In the genomic region with DNA sequence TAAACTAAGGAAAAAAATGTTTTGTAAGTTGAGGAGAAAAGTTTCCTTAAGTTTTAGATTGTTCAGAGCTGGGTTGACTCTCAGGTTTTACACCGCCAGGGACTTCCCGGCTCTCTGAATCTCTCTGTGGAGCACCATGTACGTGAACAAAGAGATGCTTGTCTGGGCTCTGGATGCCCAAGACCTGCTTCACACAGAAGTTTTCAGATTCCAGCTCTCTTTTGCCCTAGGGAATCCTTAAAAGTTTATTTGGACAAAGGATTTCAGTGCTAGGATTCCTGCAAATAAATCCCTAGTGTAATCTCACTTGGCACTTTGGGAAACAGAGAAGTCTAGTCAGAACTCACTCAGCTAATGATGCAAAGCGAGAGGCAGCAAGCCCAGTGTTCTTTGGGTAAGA, we compare ENCODE assay signal across 17 mouse cellular contexts. TPM values are rescaled to one million over a fixed set of nuclear protein-coding genes. Genes with fewer than 3 reads are reported as not detected.
DNase-seq lines count a peak whose midpoint lies in the region; ATAC-seq and TF ChIP-seq lines count a peak whose summit lies in the region.
"Had no signal": no experiment of that assay in that cellular context is flagged by ENCODE, and none has a peak within 500 bp of the region (broad histone marks: within the 10 kb centered on the region; RNA-seq: fewer than 3 reads in every experiment).

No protein-coding gene starts in this region.

- H3K79me2 ChIP-seq in heart, adult 2 months (replicated peaks; ENCODE audit: control insufficient read depth, insufficient read depth, low read length), result no peaks in the 10 kb centered on the region

- ATAC-seq in embryonic facial prominence, embryonic 13.5 days (ENCODE audit: insufficient number of reproducible peaks, insufficient read depth, low FRiP score, low TSS enrichment, low read depth), result no peak
- no peak for ATAC-seq in neural tube, embryonic 13.5 days (ENCODE audit: low read depth)

- intact Hi-C loops in heart, adult 2 months (cut with DNase I), result no loop called here

- no peak overlapping the region for H3K27ac ChIP-seq in heart, adult 2 months
- H3K27ac ChIP-seq in embryonic facial prominence, embryonic 13.5 days, result peak overlapping the region; percentile 55; the same call in 1 of the 2 replicates
- peak overlapping the region; percentile 76 for H3K27ac ChIP-seq in limb, embryonic 10.5 days
- peak overlapping the region; percentile 97 for H3K27ac ChIP-seq in neural tube, embryonic 13.5 days (replicated peaks)

- no peaks in the 10 kb centered on the region for H3K27me3 ChIP-seq in heart, adult 2 months (ENCODE audit: control insufficient read depth, insufficient read depth, low read length)
- H3K27me3 ChIP-seq in embryonic facial prominence, embryonic 13.5 days, result no peaks in the 10 kb centered on the region
- H3K27me3 ChIP-seq in limb, embryonic 10.5 days (ENCODE audit: low read depth, poor library complexity, severe bottlenecking), result no peaks in the 10 kb centered on the region
- H3K27me3 ChIP-seq in neural tube, embryonic 13.5 days, result no peaks in the 10 kb centered on the region
- H3K27me3 ChIP-seq: midbrain, embryonic 12.5 days had no signal

- no peaks in the 10 kb centered on the region for H3K4me1 ChIP-seq in heart, adult 2 months (ENCODE audit: control insufficient read depth, insufficient read depth, low read length)
- H3K4me1 ChIP-seq in embryonic facial prominence, embryonic 13.5 days, result peaks cover 39% of the 10 kb centered on the region
- peaks cover 83% of the 10 kb centered on the region for H3K4me1 ChIP-seq in limb, embryonic 10.5 days
- peaks cover 84% of the 10 kb centered on the region for H3K4me1 ChIP-seq in neural tube, embryonic 13.5 days (replicated peaks)

- 80% methylated on average over 4 of the region's 4 CpGs for WGBS in heart, adult 2 months
- WGBS in embryonic facial prominence, embryonic 13.5 days, result 32% methylated on average over 4 of the region's 4 CpGs
- 69% methylated on average over 4 of the region's 4 CpGs for WGBS in limb, embryonic 10.5 days
- WGBS in neural tube, embryonic 13.5 days, result 41% methylated on average over 4 of the region's 4 CpGs

- no peak for TF ChIP-seq POLR2A in heart, adult 2 months (IDR thresholded peaks at IDR 0.05; ENCODE audit: insufficient read depth, low read depth, low read length)

- no peaks in the 10 kb centered on the region for H3K36me3 ChIP-seq in heart, adult 2 months (ENCODE audit: control insufficient read depth, insufficient read depth, low read length)
- no peaks in the 10 kb centered on the region for H3K36me3 ChIP-seq in embryonic facial prominence, embryonic 13.5 days
- H3K36me3 ChIP-seq in limb, embryonic 10.5 days, result no peaks in the 10 kb centered on the region
- no peaks in the 10 kb centered on the region for H3K36me3 ChIP-seq in neural tube, embryonic 13.5 days
- H3K36me3 ChIP-seq: midbrain, embryonic 12.5 days had no signal

- no peaks in the 10 kb centered on the region for H3K9me3 ChIP-seq in embryonic facial prominence, embryonic 13.5 days
- no peaks in the 10 kb centered on the region for H3K9me3 ChIP-seq in limb, embryonic 10.5 days (replicated peaks)
- no peaks in the 10 kb centered on the region for H3K9me3 ChIP-seq in neural tube, embryonic 13.5 days
- H3K9me3 ChIP-seq: midbrain, embryonic 12.5 days had no signal

- TF ChIP-seq EP300 in heart, adult 2 months (IDR thresholded peaks at IDR 0.05; ENCODE audit: insufficient read depth, low read depth, low read length), result no peak

- H3K4me2 ChIP-seq in embryonic facial prominence, embryonic 13.5 days, result no peak overlapping the region
- H3K4me2 ChIP-seq in neural tube, embryonic 13.5 days, result peak overlapping the region; percentile 48; the same call in 1 of the 2 replicates
- H3K4me2 ChIP-seq: midbrain, embryonic 12.5 days had no signal

- H3K4me3 ChIP-seq in heart, adult 2 months, result no peak overlapping the region
- no peak overlapping the region for H3K4me3 ChIP-seq in embryonic facial prominence, embryonic 13.5 days
- no peak overlapping the region for H3K4me3 ChIP-seq in limb, embryonic 10.5 days
- no peak overlapping the region for H3K4me3 ChIP-seq in neural tube, embryonic 13.5 days
- H3K4me3 ChIP-seq: midbrain, embryonic 12.5 days had no signal

- H3K9ac ChIP-seq in heart, adult 2 months (ENCODE audit: low read depth, low read length), result no peak overlapping the region
- no peak overlapping the region for H3K9ac ChIP-seq in embryonic facial prominence, embryonic 13.5 days
- peak overlapping the region; percentile 58; the same call in 1 of the 2 replicates for H3K9ac ChIP-seq in neural tube, embryonic 13.5 days
- H3K9ac ChIP-seq: midbrain, embryonic 12.5 days had no signal

- TF ChIP-seq CTCF in heart, adult 2 months (IDR thresholded peaks at IDR 0.05), result no peak

- DNase-seq in heart, adult 11 months, result peak; percentile 10
- DNase-seq in heart, adult 2 months, result no peak
- DNase-seq in limb, embryonic 10.5 days (ENCODE audit: low spot score), result no peak
- DNase-seq in layer of hippocampus, postnatal 10 days (ENCODE audit: low spot score in 2 of 2), result no peak
- DNase-seq in cerebellum, postnatal 36 days, result no peak
- DNase-seq in left cerebral cortex, adult 8-10 months (ENCODE audit: low spot score in 2 of 2), result no peak
- DNase-seq: B cell, adult 2 months; cerebellum, adult 9-11 months; heart, adult 18-20 months; heart, postnatal 14 days; kidney, adult 2 months; left cerebral cortex, postnatal 4 days; lung, adult 2 months had no signal

RNA-seq across cellular contexts. Expression of a gene that starts 7.9 kb away (rescaled TPM):
- total RNA-seq in heart, adult 2 months (2021), result 1 to 10 TPM; 3.1 to 4.0 TPM
- polyA plus RNA-seq in heart, adult 2 months (2012; rRNA removed), result 2.4 and 4.0 TPM in 2 replicates
- 8.3 and 8.4 TPM in 2 replicates for polyA plus RNA-seq in embryonic facial prominence, embryonic 13.5 days (2015; fragmentation: Nextera tagmentation; extraction: Ambion mirVana)
- 10.1 and 10.2 TPM in 2 replicates for polyA plus RNA-seq in limb, embryonic 10.5 days (2016; fragmentation: Nextera tagmentation; extraction: Ambion mirVana)
- polyA plus RNA-seq in neural tube, embryonic 13.5 days (2015; fragmentation: Nextera tagmentation; extraction: Ambion mirVana), result 7.9 TPM in 2 replicates
- total RNA-seq in layer of hippocampus, postnatal 10 days (2021), result 1 to 10 TPM; 3.4 to 4.0 TPM
- 1 to 10 TPM; 3.0 to 3.7 (median 3.2) TPM for total RNA-seq in left cerebral cortex, adult 8-10 months (2022)
- total RNA-seq: MEL had no signal

RNA-seq across cellular contexts. Expression of a gene that starts 11.7 kb away (rescaled TPM):
- 1 to 10 TPM; 2.3 TPM for total RNA-seq in heart, adult 2 months (2021)
- polyA plus RNA-seq in heart, adult 2 months (2012; rRNA removed), result 0.76 and 1.7 TPM in 2 replicates
- 0.31 TPM in 1 of 2 replicates, not detected in the other for polyA plus RNA-seq in embryonic facial prominence, embryonic 13.5 days (2015; fragmentation: Nextera tagmentation; extraction: Ambion mirVana)
- 0.11 and 0.85 TPM in 2 replicates for polyA plus RNA-seq in limb, embryonic 10.5 days (2016; fragmentation: Nextera tagmentation; extraction: Ambion mirVana)
- 0.65 and 1.1 TPM in 2 replicates for polyA plus RNA-seq in neural tube, embryonic 13.5 days (2015; fragmentation: Nextera tagmentation; extraction: Ambion mirVana)
- total RNA-seq in layer of hippocampus, postnatal 10 days (2021), result under 1 TPM; 0.27 to 0.45 TPM
- total RNA-seq in left cerebral cortex, adult 8-10 months (2022), result under 1 TPM in 2 of 4 experiments, not detected in 2; 0.41 to 0.84 TPM
- total RNA-seq: MEL had no signal

RNA-seq across cellular contexts. Expression of a gene that starts 51.3 kb away (rescaled TPM):
- 10 to 100 TPM; 13.2 to 17.5 TPM for total RNA-seq in heart, adult 2 months (2021)
- 11.1 and 17.2 TPM in 2 replicates for polyA plus RNA-seq in heart, adult 2 months (2012; rRNA removed)
- 8.7 and 10.5 TPM in 2 replicates for polyA plus RNA-seq in embryonic facial prominence, embryonic 13.5 days (2015; fragmentation: Nextera tagmentation; extraction: Ambion mirVana)
- 4.1 and 6.0 TPM in 2 replicates for polyA plus RNA-seq in limb, embryonic 10.5 days (2016; fragmentation: Nextera tagmentation; extraction: Ambion mirVana)
- polyA plus RNA-seq in neural tube, embryonic 13.5 days (2015; fragmentation: Nextera tagmentation; extraction: Ambion mirVana), result 16.0 and 16.6 TPM in 2 replicates
- total RNA-seq in layer of hippocampus, postnatal 10 days (2021), result 10 to 100 TPM; 12.3 to 12.8 TPM
- total RNA-seq in left cerebral cortex, adult 8-10 months (2022), result 10 to 100 TPM; 12.4 to 14.1 (median 13.8) TPM
- total RNA-seq: MEL had no signal
